Comparison of ENCODE assay signal across 14 mouse cellular contexts in genomic region chr11:34344310-34344709, GRCm38 (mm10). TPM values are rescaled to one million over a fixed set of nuclear protein-coding genes. Genes with fewer than 3 reads are reported as not detected.
DNase-seq lines count a peak whose midpoint lies in the region; ATAC-seq and TF ChIP-seq lines count a peak whose summit lies in the region.
"Had no signal": no experiment of that assay in that cellular context is flagged by ENCODE, and none has a peak within 500 bp of the region (broad histone marks: within the 10 kb centered on the region; RNA-seq: fewer than 3 reads in every experiment).

No protein-coding gene starts in this region.

- H3K36me3 ChIP-seq in heart, embryonic 15.5 days, result no peaks in the 10 kb centered on the region
- H3K36me3 ChIP-seq in hindbrain, embryonic 12.5 days, result no peaks in the 10 kb centered on the region
- H3K36me3 ChIP-seq: limb, embryonic 13.5 days; stomach, embryonic 15.5 days had no signal

- H3K4me3 ChIP-seq in heart, embryonic 15.5 days, result no peak overlapping the region
- H3K4me3 ChIP-seq in hindbrain, embryonic 12.5 days, result no peak overlapping the region
- no peak overlapping the region for H3K4me3 ChIP-seq in olfactory bulb, adult 2 months (ENCODE audit: insufficient read depth, low read depth, low read length)
- H3K4me3 ChIP-seq: limb, embryonic 13.5 days; stomach, embryonic 15.5 days had no signal

- no peak for DNase-seq in heart, postnatal 25 days (ENCODE audit: low spot score)
- DNase-seq in retina, embryonic 14.5 days (ENCODE audit: low spot score), result peak; percentile 18
- DNase-seq in retina, postnatal 1 day, result no peak
- DNase-seq in right cerebral cortex, postnatal 25 days, result no peak
- DNase-seq: kidney, adult 8-10 months; right cerebral cortex, postnatal 4 days had no signal

- intact Hi-C loops in heart, postnatal 25 days (cut with DNase I), result no loop called here

- no peak overlapping the region for H3K4me2 ChIP-seq in heart, embryonic 15.5 days
- H3K4me2 ChIP-seq in hindbrain, embryonic 12.5 days (replicated peaks), result no peak overlapping the region
- H3K4me2 ChIP-seq: limb, embryonic 13.5 days; stomach, embryonic 15.5 days had no signal

- 36% methylated on average over 5 of the region's 5 CpGs for WGBS in heart, embryonic 15.5 days
- WGBS in hindbrain, embryonic 12.5 days, result 53% methylated on average over 5 of the region's 5 CpGs
- 48% methylated on average over 5 of the region's 5 CpGs for WGBS in olfactory bulb, adult 2 months

- TF ChIP-seq CTCF in olfactory bulb, adult 2 months (IDR thresholded peaks at IDR 0.05; ENCODE audit: insufficient read depth, low read depth, low read length), result no peak

- no peak for ATAC-seq in heart, embryonic 15.5 days (replicated peaks; ENCODE audit: insufficient number of reproducible peaks, insufficient read depth, low FRiP score, low read depth)
- ATAC-seq in hindbrain, embryonic 12.5 days (ENCODE audit: low FRiP score), result peak; percentile 62; the same call in 1 of the 2 replicates
- ATAC-seq in megakaryocyte, adult 5-6 weeks (ENCODE audit: poor library complexity, severe bottlenecking), result no peak

- peak overlapping the region; percentile 65 for H3K27ac ChIP-seq in heart, embryonic 15.5 days
- H3K27ac ChIP-seq in hindbrain, embryonic 12.5 days, result 0 out of 2 replicates have a peak overlapping the region, but pooled peaks have one; percentile 2
- H3K27ac ChIP-seq in olfactory bulb, adult 2 months (ENCODE audit: insufficient read depth, low read depth, low read length), result peak overlapping the region; percentile 36; the same call in 1 of the 2 replicates
- H3K27ac ChIP-seq: limb, embryonic 13.5 days; stomach, embryonic 15.5 days had no signal

- H3K9me3 ChIP-seq in heart, embryonic 15.5 days (replicated peaks), result no peaks in the 10 kb centered on the region
- no peaks in the 10 kb centered on the region for H3K9me3 ChIP-seq in hindbrain, embryonic 12.5 days (replicated peaks)
- H3K9me3 ChIP-seq: limb, embryonic 13.5 days; stomach, embryonic 15.5 days had no signal

- no peak overlapping the region for H3K9ac ChIP-seq in heart, embryonic 15.5 days
- H3K9ac ChIP-seq in hindbrain, embryonic 12.5 days, result no peak overlapping the region
- H3K9ac ChIP-seq: limb, embryonic 13.5 days; stomach, embryonic 15.5 days had no signal

- no peaks in the 10 kb centered on the region for H3K27me3 ChIP-seq in heart, embryonic 15.5 days
- no peaks in the 10 kb centered on the region for H3K27me3 ChIP-seq in hindbrain, embryonic 12.5 days
- H3K27me3 ChIP-seq: limb, embryonic 13.5 days; stomach, embryonic 15.5 days had no signal

- TF ChIP-seq POLR2A in olfactory bulb, adult 2 months (IDR thresholded peaks at IDR 0.05; ENCODE audit: insufficient read depth, low read depth, low read length), result no peak

- peaks cover 17% of the 10 kb centered on the region for H3K4me1 ChIP-seq in heart, embryonic 15.5 days (replicated peaks)
- peaks cover 24% of the 10 kb centered on the region for H3K4me1 ChIP-seq in hindbrain, embryonic 12.5 days
- peaks cover 19% of the 10 kb centered on the region for H3K4me1 ChIP-seq in olfactory bulb, adult 2 months (ENCODE audit: control insufficient read depth, insufficient read depth, low read length)
- H3K4me1 ChIP-seq: stomach, embryonic 15.5 days had no signal

RNA-seq across cellular contexts. Expression of gene Fam196b, which starts 29.7 kb away (rescaled TPM):
- 0.13 and 0.18 TPM in 2 replicates for polyA plus RNA-seq in heart, embryonic 15.5 days (2015; fragmentation: Nextera tagmentation; extraction: Ambion mirVana)
- total RNA-seq in heart, postnatal 25 days (2021), result not detected
- 2.7 TPM in 2 replicates for polyA plus RNA-seq in hindbrain, embryonic 12.5 days (2016; fragmentation: Nextera tagmentation; extraction: Ambion mirVana)
- not detected in 2 replicates for polyA plus RNA-seq in olfactory bulb, adult 2 months (2012; ENCODE audit: insufficient read depth, insufficient read length, low replicate concordance, missing spikeins)
- total RNA-seq in megakaryocyte, adult 5-6 weeks (2015), result not detected in 2 replicates
- total RNA-seq in megakaryocyte, adult 5-6 weeks (2017), result 0.11 and 0.12 TPM in 2 replicates
- total RNA-seq: granulocyte monocyte progenitor cell, adult 5-6 weeks had no signal
- polyA plus RNA-seq: lung, embryonic 16.5 days had no signal

Comparison
In these comparisons a context has a peak if more than half of its experiments do, and no peak if none do; other contexts are left out.
1. H3K27ac ChIP-seq: peak in every context shown above with its lines; median percentile 65 in heart, embryonic 15.5 days; 36 in olfactory bulb, adult 2 months; 2 in hindbrain, embryonic 12.5 days.